Mouse (Mus musculus): ENCODE measurements around the gene Fam219a. TPM values are rescaled to one million over a fixed set of nuclear protein-coding genes. Genes with fewer than 3 reads are reported as not detected.
A peak's percentile ranks its signal among the peaks of the same experiment; 100 is the strongest.

Gene Fam219a
- polyA plus RNA-seq, 1 experiment from 2014 or later, result 1.5 TPM

DNA sequence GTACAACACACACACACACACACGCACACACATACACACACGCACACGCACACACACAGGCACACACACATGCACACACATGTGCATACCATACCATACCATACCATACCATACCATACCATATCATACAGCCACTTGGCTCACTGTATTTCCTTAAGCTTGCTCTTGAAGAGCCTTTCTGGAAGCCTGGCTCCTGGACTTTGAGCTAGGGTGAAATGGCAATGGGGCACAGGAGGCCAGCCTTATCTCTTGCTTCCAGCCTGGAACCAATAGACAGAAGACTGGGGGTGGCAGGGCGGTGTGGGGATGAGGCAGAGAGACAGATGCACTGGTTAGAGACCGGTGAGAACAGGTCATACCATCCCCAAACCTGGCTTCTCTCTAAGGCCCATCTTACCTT, 50.1 kb downstream of the Fam219a start:
- no peak overlapping the region for H3K4me3 ChIP-seq (ENCODE audit: low read length)
- no peaks in the 10 kb centered on the region for H3K9me3 ChIP-seq (replicated peaks; ENCODE audit: control insufficient read depth, low read length)
- ATAC-seq (replicated peaks; ENCODE audit: extremely low read depth, insufficient read depth, low FRiP score), result no peak
- WGBS, result 93% methylated on average over 5 of the region's 5 CpGs
- no peak overlapping the region for H3K27ac ChIP-seq (ENCODE audit: low read length)
- no peak overlapping the region for H3K9ac ChIP-seq (ENCODE audit: low read length)
- no peaks in the 10 kb centered on the region for H3K4me1 ChIP-seq (ENCODE audit: control insufficient read depth, insufficient read depth, low read length)
- peaks cover 4% of the 10 kb centered on the region for H3K27me3 ChIP-seq (ENCODE audit: control insufficient read depth, insufficient read depth, low read length)
- H3K36me3 ChIP-seq (ENCODE audit: control insufficient read depth, insufficient read depth), result no peaks in the 10 kb centered on the region
- H3K4me2 ChIP-seq (ENCODE audit: low read depth, low read length), result no peak overlapping the region

DNA sequence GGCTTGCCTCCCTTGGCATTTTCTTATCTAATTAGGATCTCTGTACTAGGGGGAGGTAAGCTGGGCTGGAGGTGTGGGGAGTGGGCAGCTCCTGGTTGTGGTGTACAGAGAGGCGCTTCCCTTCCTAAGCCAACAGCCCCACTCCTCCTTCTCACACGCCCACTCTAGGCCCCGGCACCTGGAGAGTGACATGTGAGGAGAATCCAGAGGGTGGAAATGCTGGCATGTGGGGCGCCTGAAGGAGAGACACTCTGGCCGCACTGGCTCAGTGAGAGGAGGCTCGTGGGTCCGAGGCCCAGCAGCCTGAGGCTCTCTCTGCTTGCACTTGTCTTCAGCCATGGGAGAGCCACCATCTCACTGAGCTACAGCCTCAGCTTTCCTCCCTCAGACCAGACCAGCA, 51.0 kb downstream of the Fam219a start:
- H3K4me2 ChIP-seq (ENCODE audit: low read depth, low read length), result no peak overlapping the region
- H3K4me3 ChIP-seq (ENCODE audit: low read length), result no peak overlapping the region
- ATAC-seq (replicated peaks; ENCODE audit: extremely low read depth, insufficient read depth, low FRiP score), result no peak
- no peak overlapping the region for H3K9ac ChIP-seq (ENCODE audit: low read length)
- no peaks in the 10 kb centered on the region for H3K4me1 ChIP-seq (ENCODE audit: control insufficient read depth, insufficient read depth, low read length)
- WGBS, result 70% methylated on average over 7 of the region's 7 CpGs
- peaks cover 4% of the 10 kb centered on the region for H3K27me3 ChIP-seq (ENCODE audit: control insufficient read depth, insufficient read depth, low read length)
- no peaks in the 10 kb centered on the region for H3K36me3 ChIP-seq (ENCODE audit: control insufficient read depth, insufficient read depth)
- H3K27ac ChIP-seq (ENCODE audit: low read length), result no peak overlapping the region
- H3K9me3 ChIP-seq (replicated peaks; ENCODE audit: control insufficient read depth, low read length), result no peaks in the 10 kb centered on the region

DNA sequence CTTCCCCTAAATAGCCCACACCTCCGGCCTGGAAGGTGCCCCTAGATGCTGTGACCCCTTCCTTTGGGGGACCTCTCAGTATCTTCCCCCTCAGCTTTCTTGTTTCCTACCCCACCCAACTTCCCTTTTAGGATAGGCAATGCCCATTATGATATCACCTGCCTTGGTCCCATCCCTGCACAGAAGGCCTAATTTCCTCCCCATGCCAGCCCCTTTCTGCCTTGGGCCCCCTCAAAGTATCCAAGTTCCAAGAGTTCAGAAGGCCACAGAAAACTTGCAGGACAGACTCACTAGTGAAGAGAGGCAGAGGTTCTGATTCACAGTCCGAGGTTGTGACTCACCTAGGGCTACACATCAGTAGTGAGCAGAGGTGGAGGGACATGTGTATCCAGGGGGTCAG, 52.1 kb downstream of the Fam219a start, which contains the start of gene 1110017D15Rik:
1110017D15Rik (minus strand) TSS at position 101 of the 400 bp plus-strand sequence.
- 71% methylated on average over 2 of the region's 2 CpGs for WGBS
- Histone ChIP-seq H3K27me3 (ENCODE audit: control insufficient read depth, insufficient read depth, low read length) (peaks cover 3% of the 10 kb centered on the region), H3K4me1 (ENCODE audit: control insufficient read depth, insufficient read depth, low read length) (no peaks in the 10 kb centered on the region), H3K36me3 (ENCODE audit: control insufficient read depth, insufficient read depth) (no peaks in the 10 kb centered on the region), H3K4me3 (ENCODE audit: low read length) (no peak within 1 kb of the TSS), H3K4me2 (ENCODE audit: low read depth, low read length) (no peak within 1 kb of the TSS), H3K9me3 (replicated peaks; ENCODE audit: control insufficient read depth, low read length) (no peaks in the 10 kb centered on the region), H3K9ac (ENCODE audit: low read length) (no peak within 1 kb of the TSS), H3K27ac (ENCODE audit: low read length) (no peak within 1 kb of the TSS)
- ATAC-seq (replicated peaks; ENCODE audit: extremely low read depth, insufficient read depth, low FRiP score), result no peak

DNA sequence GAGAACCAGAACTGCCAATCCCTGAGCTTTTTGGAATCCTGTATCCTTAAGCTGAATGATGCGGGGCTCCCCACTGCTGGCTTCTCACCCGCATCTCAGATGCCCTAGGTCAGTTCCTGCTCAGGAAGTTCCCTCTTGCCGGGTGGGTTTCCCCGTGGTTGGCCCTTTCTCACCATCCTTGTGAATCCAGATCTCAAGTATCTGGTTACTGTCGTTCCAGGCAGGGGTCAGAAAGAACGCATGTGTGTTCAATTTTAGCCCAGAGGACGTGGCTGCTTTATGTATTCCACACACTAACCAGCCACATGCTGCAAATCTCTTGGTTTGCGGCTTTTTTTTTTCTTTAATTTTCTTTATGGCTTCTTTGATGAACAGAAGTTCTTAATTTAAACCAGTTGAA, 55.6 kb downstream of the Fam219a start:
- H3K9me3 ChIP-seq (replicated peaks; ENCODE audit: control insufficient read depth, low read length), result no peaks in the 10 kb centered on the region
- H3K9ac ChIP-seq (ENCODE audit: low read length), result no peak overlapping the region
- WGBS, result 18% methylated on average over 8 of the region's 8 CpGs
- no peaks in the 10 kb centered on the region for H3K36me3 ChIP-seq (ENCODE audit: control insufficient read depth, insufficient read depth)
- no peak overlapping the region for H3K27ac ChIP-seq (ENCODE audit: low read length)
- no peak overlapping the region for H3K4me3 ChIP-seq (ENCODE audit: low read length)
- no peak overlapping the region for H3K4me2 ChIP-seq (ENCODE audit: low read depth, low read length)
- H3K4me1 ChIP-seq (ENCODE audit: control insufficient read depth, insufficient read depth, low read length), result no peaks in the 10 kb centered on the region
- H3K27me3 ChIP-seq (ENCODE audit: control insufficient read depth, insufficient read depth, low read length), result peaks cover 9% of the 10 kb centered on the region
- no peak for ATAC-seq (replicated peaks; ENCODE audit: extremely low read depth, insufficient read depth, low FRiP score)

DNA sequence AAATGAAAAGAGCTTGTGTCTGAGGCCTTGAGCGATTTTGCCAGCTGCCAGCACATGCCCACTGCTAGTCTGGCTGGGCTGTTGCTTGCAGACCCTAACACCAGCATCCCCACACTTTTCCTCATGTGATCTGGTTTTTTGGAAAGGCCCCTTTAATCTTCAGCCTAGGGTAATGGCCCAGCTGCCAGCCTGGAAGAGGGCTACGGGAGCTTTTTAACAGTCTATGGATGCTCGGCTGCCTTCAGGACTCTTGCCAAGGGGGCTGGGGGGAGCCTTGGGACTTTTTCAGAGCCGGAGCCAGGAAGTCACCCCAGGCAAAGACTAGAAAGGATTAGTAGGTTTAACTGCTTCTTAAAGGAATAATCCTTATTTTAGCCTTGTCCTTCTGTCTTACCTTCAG, 56.0 kb downstream of the Fam219a start:
- Histone ChIP-seq H3K9ac (ENCODE audit: low read length) (no peak overlapping the region), H3K9me3 (replicated peaks; ENCODE audit: control insufficient read depth, low read length) (no peaks in the 10 kb centered on the region), H3K27me3 (ENCODE audit: control insufficient read depth, insufficient read depth, low read length) (peaks cover 13% of the 10 kb centered on the region), H3K27ac (ENCODE audit: low read length) (no peak overlapping the region), H3K4me1 (ENCODE audit: control insufficient read depth, insufficient read depth, low read length) (no peaks in the 10 kb centered on the region), H3K36me3 (ENCODE audit: control insufficient read depth, insufficient read depth) (no peaks in the 10 kb centered on the region), H3K4me3 (ENCODE audit: low read length) (no peak overlapping the region), H3K4me2 (ENCODE audit: low read depth, low read length) (no peak overlapping the region)
- WGBS, result 40% methylated on average over 4 of the region's 4 CpGs
- no peak for ATAC-seq (replicated peaks; ENCODE audit: extremely low read depth, insufficient read depth, low FRiP score)

DNA sequence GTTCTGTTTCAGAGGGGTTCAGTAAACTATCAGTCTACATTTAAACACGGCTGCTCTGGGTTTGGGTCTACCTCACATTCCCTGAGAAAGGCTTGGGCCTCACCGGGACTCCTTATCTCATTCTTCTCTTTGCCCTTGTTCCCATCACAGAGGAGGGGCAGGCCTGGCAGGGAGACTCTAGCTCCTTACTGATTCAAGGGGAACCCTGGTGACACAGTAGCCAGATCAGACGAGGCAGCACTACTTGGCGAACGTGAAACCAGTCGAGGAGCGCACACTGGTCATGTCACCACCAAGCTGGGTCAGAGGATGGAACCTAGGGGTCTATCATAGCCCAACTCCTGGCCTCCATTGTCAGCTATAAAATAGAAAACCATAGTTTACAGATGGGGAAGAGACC, 61.3 kb downstream of the Fam219a start:
- Histone ChIP-seq H3K9me3 (replicated peaks; ENCODE audit: control insufficient read depth, low read length) (no peaks in the 10 kb centered on the region), H3K27me3 (ENCODE audit: control insufficient read depth, insufficient read depth, low read length) (peaks cover 16% of the 10 kb centered on the region), H3K4me1 (ENCODE audit: control insufficient read depth, insufficient read depth, low read length) (peaks cover 4% of the 10 kb centered on the region; the same call in 1 of the 2 replicates), H3K4me2 (ENCODE audit: low read depth, low read length) (no peak overlapping the region), H3K27ac (ENCODE audit: low read length) (no peak overlapping the region), H3K9ac (ENCODE audit: low read length) (no peak overlapping the region), H3K4me3 (ENCODE audit: low read length) (no peak overlapping the region), H3K36me3 (ENCODE audit: control insufficient read depth, insufficient read depth) (no peaks in the 10 kb centered on the region)
- ATAC-seq (replicated peaks; ENCODE audit: extremely low read depth, insufficient read depth, low FRiP score), result no peak
- WGBS, result 46% methylated on average over 7 of the region's 7 CpGs

DNA sequence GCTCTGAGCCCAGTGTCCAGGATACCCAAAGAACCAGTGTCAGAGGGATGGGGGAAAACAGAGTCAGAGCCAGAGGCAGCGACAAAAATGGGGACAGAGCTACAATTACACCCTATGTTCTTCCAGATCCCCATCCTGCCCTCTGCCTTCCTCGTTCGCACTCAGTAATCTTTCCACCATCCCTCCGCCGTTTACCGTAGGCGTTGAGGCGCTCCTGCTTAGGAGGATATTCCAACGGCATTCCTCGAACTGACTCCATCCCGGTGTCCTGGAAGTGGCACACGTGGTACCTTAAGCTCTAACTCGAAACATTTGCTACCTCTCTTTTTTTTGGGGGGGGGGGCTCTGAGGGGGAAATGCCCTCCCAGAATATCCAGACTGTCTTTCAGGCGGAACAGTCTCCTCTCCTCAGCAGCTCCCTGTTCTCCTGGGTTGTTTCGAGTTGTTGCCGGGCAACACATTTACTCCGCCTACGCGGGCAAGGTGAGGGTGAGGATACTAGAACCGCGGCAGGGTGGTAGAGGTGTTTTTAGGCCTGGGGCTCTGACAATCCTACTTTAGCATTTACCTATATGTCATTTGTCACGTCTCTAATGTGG, 61.9 kb downstream of the Fam219a start:
- H3K27ac ChIP-seq (ENCODE audit: low read length), result no peak overlapping the region
- 5% methylated on average over 22 of the region's 22 CpGs for WGBS
- H3K36me3 ChIP-seq (ENCODE audit: control insufficient read depth, insufficient read depth), result no peaks in the 10 kb centered on the region
- peaks cover 4% of the 10 kb centered on the region; the same call in 1 of the 2 replicates for H3K4me1 ChIP-seq (ENCODE audit: control insufficient read depth, insufficient read depth, low read length)
- ATAC-seq (replicated peaks; ENCODE audit: extremely low read depth, insufficient read depth, low FRiP score), result no peak
- peak overlapping the region; percentile 89 for H3K4me2 ChIP-seq (ENCODE audit: low read depth, low read length)
- no peaks in the 10 kb centered on the region for H3K9me3 ChIP-seq (replicated peaks; ENCODE audit: control insufficient read depth, low read length)
- peak overlapping the region; percentile 57 for H3K4me3 ChIP-seq (ENCODE audit: low read length)
- H3K9ac ChIP-seq (ENCODE audit: low read length), result peak overlapping the region; percentile 63
- H3K27me3 ChIP-seq (ENCODE audit: control insufficient read depth, insufficient read depth, low read length), result peaks cover 16% of the 10 kb centered on the region

DNA sequence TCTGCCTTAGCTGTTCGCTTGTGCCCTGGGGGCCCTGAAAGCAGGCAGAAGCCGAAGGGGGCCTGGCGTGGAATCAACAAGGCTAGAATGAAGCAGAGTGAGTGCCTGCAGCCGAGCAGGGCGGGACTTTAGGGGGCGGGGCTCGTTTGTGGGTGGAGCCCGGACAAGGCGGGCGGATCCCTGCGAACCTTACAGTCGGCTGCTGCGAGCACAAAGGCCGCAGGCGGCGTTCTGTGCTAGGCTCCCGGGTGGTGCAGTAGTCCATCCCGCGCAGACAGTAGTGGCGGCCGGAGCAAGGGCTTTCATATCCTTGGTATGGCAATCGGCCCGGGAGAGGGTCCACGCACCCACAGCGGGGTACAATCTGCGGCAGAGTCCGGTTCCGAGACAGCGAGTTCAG, 62.4 kb downstream of the Fam219a start:
- peak overlapping the region; percentile 63 for H3K9ac ChIP-seq (ENCODE audit: low read length)
- ATAC-seq (replicated peaks; ENCODE audit: extremely low read depth, insufficient read depth, low FRiP score), result peak; percentile 63
- H3K36me3 ChIP-seq (ENCODE audit: control insufficient read depth, insufficient read depth), result no peaks in the 10 kb centered on the region
- WGBS, result under 1% methylated on average over 29 of the region's 29 CpGs
- peaks cover 12% of the 10 kb centered on the region for H3K27me3 ChIP-seq (ENCODE audit: control insufficient read depth, insufficient read depth, low read length)
- no peaks in the 10 kb centered on the region for H3K9me3 ChIP-seq (replicated peaks; ENCODE audit: control insufficient read depth, low read length)
- H3K4me2 ChIP-seq (ENCODE audit: low read depth, low read length), result peak overlapping the region; percentile 89
- peaks cover 8% of the 10 kb centered on the region; the same call in 1 of the 2 replicates for H3K4me1 ChIP-seq (ENCODE audit: control insufficient read depth, insufficient read depth, low read length)
- peak overlapping the region; percentile 57 for H3K4me3 ChIP-seq (ENCODE audit: low read length)
- H3K27ac ChIP-seq (ENCODE audit: low read length), result no peak overlapping the region

DNA sequence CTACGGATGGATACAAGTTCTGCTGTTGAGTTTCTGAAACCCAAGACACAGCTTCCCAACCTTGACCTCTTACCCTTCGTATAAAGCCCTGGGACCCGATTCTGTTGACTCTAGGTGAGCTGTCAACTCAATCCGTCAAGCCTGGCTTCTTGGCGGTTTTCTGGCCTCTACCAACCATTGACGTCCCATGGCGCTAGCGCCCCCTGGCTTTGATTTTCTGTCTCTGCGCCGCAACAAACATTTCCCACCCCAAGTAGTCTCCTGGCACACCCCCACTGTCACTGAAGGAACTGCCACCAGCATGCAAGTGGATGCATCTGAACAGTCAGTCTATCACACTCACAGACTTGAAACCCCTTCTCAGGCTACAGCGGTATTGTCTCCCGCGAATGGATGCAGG, 63.2 kb downstream of the Fam219a start:
- H3K36me3 ChIP-seq (ENCODE audit: control insufficient read depth, insufficient read depth), result no peaks in the 10 kb centered on the region
- H3K4me1 ChIP-seq (ENCODE audit: control insufficient read depth, insufficient read depth, low read length), result peaks cover 8% of the 10 kb centered on the region; the same call in 1 of the 2 replicates
- no peak overlapping the region for H3K9ac ChIP-seq (ENCODE audit: low read length)
- no peaks in the 10 kb centered on the region for H3K9me3 ChIP-seq (replicated peaks; ENCODE audit: control insufficient read depth, low read length)
- no peak for ATAC-seq (replicated peaks; ENCODE audit: extremely low read depth, insufficient read depth, low FRiP score)
- peak overlapping the region; percentile 89 for H3K4me2 ChIP-seq (ENCODE audit: low read depth, low read length)
- H3K4me3 ChIP-seq (ENCODE audit: low read length), result peak overlapping the region; percentile 57
- 15% methylated on average over 13 of the region's 13 CpGs for WGBS
- H3K27me3 ChIP-seq (ENCODE audit: control insufficient read depth, insufficient read depth, low read length), result peaks cover 14% of the 10 kb centered on the region
- H3K27ac ChIP-seq (ENCODE audit: low read length), result no peak overlapping the region
